Comparison of ENCODE assay signal across 8 mouse cellular contexts in the genomic region with DNA sequence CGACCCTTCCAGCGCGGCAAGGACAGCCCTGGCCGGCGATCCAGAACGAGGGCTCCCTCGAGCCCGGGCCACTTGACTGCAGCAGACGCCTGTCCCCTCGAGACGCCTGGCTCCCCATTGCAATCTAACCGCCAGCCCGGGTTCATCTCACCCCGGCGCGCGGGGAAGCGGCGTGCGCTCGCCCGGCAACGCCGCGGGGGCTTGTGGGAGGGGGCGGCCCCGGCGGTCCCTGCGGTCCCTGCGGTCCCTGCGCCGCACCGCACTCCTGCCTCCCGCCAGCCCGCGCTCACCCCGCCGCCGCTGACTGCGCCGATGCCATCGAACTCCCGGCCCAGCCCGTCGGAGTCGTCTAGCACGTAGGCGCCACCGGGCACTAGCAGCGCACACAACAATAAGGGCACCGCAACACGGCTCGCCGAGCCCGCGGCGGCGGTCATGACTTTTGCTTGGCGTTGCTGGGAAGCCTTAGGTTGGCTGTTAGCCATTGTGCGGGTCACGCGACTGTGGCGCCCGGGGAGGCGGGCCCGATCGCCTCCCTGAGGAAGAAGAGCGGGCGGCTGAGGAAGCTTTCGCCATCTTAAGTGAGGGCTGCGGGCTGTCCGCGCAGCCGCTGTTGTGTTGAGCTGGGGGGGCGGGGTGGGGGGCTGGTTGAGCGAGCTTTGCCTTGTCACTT. TPM values are rescaled to one million over a fixed set of nuclear protein-coding genes. Genes with fewer than 3 reads are reported as not detected.
A peak's percentile ranks its signal among the peaks of the same experiment; 100 is the strongest.
DNase-seq lines count a peak whose midpoint lies in the region; ATAC-seq lines count a peak whose summit lies in the region.

A gene (minus strand): TSS at position 615 of the 673 bp plus-strand sequence.

- 0 out of 2 replicates have a peak, but pooled peaks cover 4% of the 10 kb centered on the region for H3K4me1 ChIP-seq in hindbrain, embryonic 13.5 days (replicated peaks)

- 1% methylated on average over 67 of the region's 76 CpGs for WGBS in hindbrain, embryonic 13.5 days

- peak; percentile 95 for ATAC-seq in hindbrain, embryonic 13.5 days (ENCODE audit: low FRiP score)

- H3K27me3 ChIP-seq in hindbrain, embryonic 13.5 days = no peaks in the 10 kb centered on the region

- no peaks in the 10 kb centered on the region for H3K9me3 ChIP-seq in hindbrain, embryonic 13.5 days

- H3K36me3 ChIP-seq in hindbrain, embryonic 13.5 days = no peaks in the 10 kb centered on the region

- peak within 1 kb of the TSS; percentile 91 for H3K9ac ChIP-seq in hindbrain, embryonic 13.5 days

- H3K27ac ChIP-seq in hindbrain, embryonic 13.5 days = peak within 1 kb of the TSS; percentile 98

- peak; percentile 78 for DNase-seq in T-cell, adult 2 months (ENCODE audit: low spot score)
- DNase-seq in cerebellum, postnatal 25 days = peak; percentile 94
- peak; percentile 76 to 81 for DNase-seq in frontal cortex, postnatal 25 days (ENCODE audit: low spot score in 2 of 2)
- DNase-seq in layer of hippocampus, postnatal 14 days (ENCODE audit: low spot score in 2 of 2) = peak; percentile 90 to 91
- DNase-seq in lung, postnatal 10 days = peak; percentile 91
- DNase-seq in ovary, postnatal 14 days (ENCODE audit: low spot score) = peak; percentile 84
- peak; percentile 65 to 77 for DNase-seq in thymus, postnatal 10 days (ENCODE audit: low spot score in 2 of 2)

- peak within 1 kb of the TSS; percentile 68 for H3K4me3 ChIP-seq in hindbrain, embryonic 13.5 days

- H3K4me2 ChIP-seq in hindbrain, embryonic 13.5 days = peak within 1 kb of the TSS; percentile 63

RNA-seq across cellular contexts. Expression of the gene that starts here (rescaled TPM):
- polyA plus RNA-seq in hindbrain, embryonic 13.5 days (2015; fragmentation: Nextera tagmentation; extraction: Ambion mirVana) = 11.3 and 12.5 TPM in 2 replicates
- 10 to 100 TPM; 21.8 to 24.0 TPM for total RNA-seq in layer of hippocampus, postnatal 14 days (2021)

Comparison
In these comparisons a context has a peak if more than half of its experiments do, and no peak if none do; other contexts are left out.
1. Peak in every context shown above with its lines: DNase-seq, ATAC-seq, H3K4me3 ChIP-seq and H3K27ac ChIP-seq.